Mouse (Mus musculus) ES-CJ7 (cell line): ENCODE results near the gene Lrrc56.
"Not testable (repeated sequence)": the region's sequence is repeated elsewhere in the genome, so short reads cannot be mapped to it uniquely, and the experiment has no call there.

Experiments used
- DNase-seq: peaks from one replicate; pipeline ENCODE4 v3.0.0; 2011; ENCODE audit warnings: low read depth, low spot score

The Lrrc56 gene

DNA sequence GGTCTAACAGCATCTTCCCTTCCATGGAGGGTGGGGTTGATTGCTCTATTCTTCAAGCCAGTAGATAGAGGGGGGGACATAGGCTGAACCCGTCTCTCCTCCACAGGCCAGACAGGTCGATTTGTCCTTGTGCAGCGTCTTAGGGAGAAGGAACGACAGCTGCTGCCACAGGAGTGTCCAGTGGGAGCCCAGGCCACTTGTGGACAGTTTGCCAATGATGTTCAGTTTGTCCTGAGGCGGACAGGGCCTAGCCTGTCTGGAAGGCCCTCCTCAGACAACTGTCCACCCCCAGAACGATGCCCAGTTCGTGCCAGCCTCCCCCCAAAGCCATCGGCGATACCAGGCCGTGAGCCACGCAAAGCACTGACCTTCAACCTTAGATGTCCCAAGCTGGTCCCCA, 22.9 kb downstream of the Lrrc56 start:
- DNase-seq = no peak

DNA sequence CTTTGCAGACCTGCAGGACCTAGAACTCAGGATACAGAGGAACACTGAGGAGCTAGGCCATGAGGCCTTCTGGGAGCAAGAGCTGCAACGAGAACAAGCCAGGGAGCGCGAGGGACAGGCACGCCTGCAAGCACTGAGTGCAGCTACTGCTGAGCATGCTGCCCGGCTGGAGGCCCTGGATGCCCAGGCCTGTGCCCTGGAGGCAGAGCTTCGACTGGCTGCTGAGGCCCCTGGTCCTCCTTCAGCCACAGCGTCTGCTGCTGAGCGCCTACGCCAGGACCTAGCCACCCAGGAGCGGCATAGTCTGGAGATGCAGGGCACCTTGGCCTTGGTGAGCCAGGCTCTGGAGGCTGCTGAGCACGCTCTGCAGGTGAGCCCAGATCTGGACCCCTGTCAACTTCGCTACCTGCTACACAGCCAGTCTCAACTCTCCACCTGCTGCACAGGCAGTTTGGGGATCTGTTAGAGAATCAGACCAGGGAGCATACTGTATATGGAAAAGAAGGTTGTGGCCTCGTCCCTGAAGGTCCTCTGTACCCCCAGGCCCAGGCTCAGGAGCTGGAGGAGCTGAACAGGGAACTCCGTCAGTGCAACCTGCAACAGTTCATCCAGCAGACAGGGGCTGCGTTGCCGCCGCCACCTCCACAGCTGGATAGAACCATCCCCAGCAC, 23.5 kb downstream of the Lrrc56 start:
- no peak for DNase-seq

- no peak for DNase-seq
Observed at GRCm38 (mm10) chr7:141218141-141218540, 24.2 kb downstream of the Lrrc56 start.

- no peak for DNase-seq
Observed at GRCm38 (mm10) chr7:141218557-141219133, 24.7 kb downstream of the Lrrc56 start.

GRCm38 (mm10) chr7:141219558-141220099, 25.7 kb downstream of the Lrrc56 start:
- DNase-seq = peak; percentile 44

- no peak for DNase-seq
Observed at GRCm38 (mm10) chr7:141220377-141220776, 26.4 kb downstream of the Lrrc56 start.

GRCm38 (mm10) chr7:141221249-141222125, 27.5 kb downstream of the Lrrc56 start:
- peak; percentile 96 for DNase-seq

DNA sequence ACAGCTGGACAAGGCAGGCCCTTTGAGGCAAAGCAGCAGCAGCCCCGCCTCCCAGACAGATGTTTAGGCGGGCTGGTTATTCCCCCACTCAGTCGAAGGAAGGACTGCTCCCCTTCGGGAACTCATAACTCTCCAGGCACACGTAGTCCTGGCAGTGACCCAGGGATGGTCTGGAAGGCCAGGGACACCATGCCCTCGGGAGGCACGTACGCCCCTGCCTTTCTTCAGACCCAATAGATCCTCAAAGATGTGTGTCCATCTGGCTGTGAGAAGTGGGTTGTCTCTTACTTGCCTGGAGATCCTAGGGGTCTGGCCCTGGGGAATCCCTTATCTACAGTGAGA, 28.1 kb downstream of the Lrrc56 start:
- no peak for DNase-seq

- no peak for DNase-seq
Observed at GRCm38 (mm10) chr7:141222696-141223215, 28.8 kb downstream of the Lrrc56 start.

- DNase-seq = peak; percentile 60
Observed at GRCm38 (mm10) chr7:141226535-141226934, 32.6 kb downstream of the Lrrc56 start.

DNA sequence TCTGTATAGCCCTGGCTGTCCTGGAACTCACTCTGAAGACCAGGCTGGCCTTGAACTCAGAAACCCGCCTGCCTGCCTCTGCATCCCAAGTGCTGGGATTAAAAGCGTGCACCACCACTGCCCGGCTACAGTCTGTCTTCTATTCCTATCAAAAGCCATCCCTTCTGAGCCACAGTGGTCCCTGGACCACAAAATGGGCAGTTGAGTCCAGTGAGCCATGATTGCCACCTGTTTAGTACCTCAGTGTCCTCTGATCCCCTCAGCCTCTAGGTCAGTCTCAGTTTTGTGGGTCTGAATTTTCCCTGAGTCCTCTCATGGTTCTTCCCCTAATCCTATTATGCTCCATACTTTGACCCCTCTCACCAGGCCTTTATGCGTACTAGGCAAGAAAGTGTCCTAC, 33.8 kb downstream of the Lrrc56 start:
- no peak for DNase-seq

GRCm38 (mm10) chr7:141228279-141229067, 34.5 kb downstream of the Lrrc56 start, which contains the start of gene Phrf1:
Phrf1 (plus strand) TSS chr7:141228784.
- DNase-seq = peak; percentile 91

DNA sequence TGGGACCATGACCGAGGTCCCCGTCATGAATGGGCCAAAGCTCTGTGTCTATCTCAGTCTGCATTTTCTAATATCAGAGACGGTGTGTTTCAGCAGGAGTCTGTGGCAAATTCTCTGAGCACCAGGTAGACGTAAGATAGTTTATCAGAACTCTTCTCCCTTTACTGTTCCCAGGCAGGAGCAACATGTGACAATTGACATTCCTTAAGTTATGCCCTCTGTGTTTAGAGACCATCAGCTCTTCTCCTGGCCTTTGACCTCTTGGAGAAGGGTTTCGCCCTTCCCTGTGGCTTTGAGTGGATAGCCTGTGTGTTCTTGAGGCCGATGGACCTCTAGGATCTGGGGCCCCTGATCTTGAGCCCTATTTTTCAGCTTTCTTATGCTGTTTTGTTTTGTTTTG, 35.7 kb downstream of the Lrrc56 start:
- no peak for DNase-seq

- DNase-seq = no peak
Observed at GRCm38 (mm10) chr7:141230570-141230969, 36.6 kb downstream of the Lrrc56 start.

GRCm38 (mm10) chr7:141231111-141231510, 37.2 kb downstream of the Lrrc56 start:
- DNase-seq = no peak

GRCm38 (mm10) chr7:141231551-141231950, 37.6 kb downstream of the Lrrc56 start:
- DNase-seq = peak; percentile 68

DNA sequence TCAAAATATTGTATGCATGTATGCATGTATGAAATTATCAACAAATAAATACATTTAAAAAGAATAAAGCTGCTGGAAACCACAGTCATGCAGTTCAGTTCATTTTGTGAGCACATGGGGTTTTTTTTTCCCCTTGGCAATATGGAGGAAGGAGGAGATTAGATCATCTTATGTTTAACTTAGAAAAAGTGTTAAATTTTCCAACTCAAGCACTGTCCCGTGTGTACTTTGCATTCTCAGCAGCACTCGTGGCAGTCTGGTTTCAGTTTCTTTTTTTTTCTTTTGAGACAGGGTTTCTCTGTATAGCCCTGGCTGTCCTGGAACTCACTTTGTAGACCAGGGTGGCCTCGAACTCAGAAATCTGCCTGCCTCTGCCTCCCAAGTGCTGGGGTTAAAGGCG, 56.5 kb downstream of the Lrrc56 start:
- DNase-seq = not testable (repeated sequence)

DNA sequence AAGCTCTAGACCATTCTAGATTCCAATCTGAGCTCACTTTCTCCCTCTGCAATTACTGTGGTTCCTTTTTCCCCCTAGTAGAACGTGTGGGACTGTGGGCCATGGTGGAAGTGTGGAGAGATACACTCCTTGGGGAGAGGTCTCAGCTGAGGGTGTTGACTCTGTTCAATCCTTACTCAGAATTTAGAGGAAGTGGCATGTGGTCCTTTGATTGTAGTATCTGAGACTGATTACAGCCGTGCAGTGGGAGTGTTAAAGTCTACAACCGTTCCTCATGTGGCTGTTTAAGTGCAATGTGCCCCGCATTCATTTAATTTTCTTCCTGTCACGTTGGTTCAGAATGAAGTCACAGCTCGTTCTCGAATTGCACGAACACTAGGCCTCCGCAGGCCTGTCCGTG, 62.2 kb downstream of the Lrrc56 start:
- DNase-seq = no peak
